Mouse (Mus musculus) splenic B cell, adult 2 months (primary cell): ENCODE measurements around the gene Zfp961.
"Not testable (repeated sequence)": the region's sequence is repeated elsewhere in the genome, so short reads cannot be mapped to it uniquely, and the experiment has no call there.

Experiments
- DNase-seq: peaks from one replicate; pipeline ENCODE4 v3.0.0-alpha.2; 2011; ENCODE audit warnings: low read depth, low spot score
- H3K27me3 ChIP-seq: 2 replicates; pipeline ENCODE4 v1.6.1; 2012; ENCODE audit warnings: mild to moderate bottlenecking, low read length, moderate library complexity, mixed read lengths; ENCODE audit not compliant: control insufficient read depth, poor library complexity, insufficient read depth, severe bottlenecking
- H3K36me3 ChIP-seq: 2 replicates; pipeline ENCODE4 v1.6.1; 2012; ENCODE audit warnings: mild to moderate bottlenecking, low read length, moderate library complexity, mixed read lengths; ENCODE audit not compliant: control insufficient read depth, poor library complexity, insufficient read depth, severe bottlenecking

Zfp961 gene

GRCm38 (mm10) chr8:71950482-71951221 lies at the start of gene Zfp961:
Gene Zfp961 (plus strand): TSS chr8:71951038.
- H3K27me3 ChIP-seq, result no peaks in the 10 kb centered on the region
- DNase-seq, result peak; percentile 99
- no peaks in the 10 kb centered on the region for H3K36me3 ChIP-seq

- not testable (repeated sequence) for H3K27me3 ChIP-seq, DNase-seq, H3K36me3 ChIP-seq
Measured at GRCm38 (mm10) chr8:71903084-71903483, 47.8 kb upstream of the Zfp961 start.

- no peak for DNase-seq
- Histone ChIP-seq H3K27me3 (no peaks in the 10 kb centered on the region), H3K36me3 (no peaks in the 10 kb centered on the region)
Measured at GRCm38 (mm10) chr8:71906809-71907208, 44.0 kb upstream of the Zfp961 start.

GRCm38 (mm10) chr8:71907798-71908257 lies 43.0 kb upstream of the Zfp961 start:
- no peaks in the 10 kb centered on the region for H3K36me3 ChIP-seq
- DNase-seq, result no peak

GRCm38 (mm10) chr8:71908309-71909261 lies 42.3 kb upstream of the Zfp961 start, which contains the start of the genes Zfp882 and Zfp617:
Gene Zfp882 (plus strand): TSS chr8:71908608.
Gene Zfp617 (plus strand): TSS chr8:71908635.
- Histone ChIP-seq H3K36me3 (no peaks in the 10 kb centered on the region), H3K27me3 (no peaks in the 10 kb centered on the region)
- peak; percentile 81 for DNase-seq

More at GRCm38 (mm10) chr8:71907798-71908257, 43.0 kb upstream of the Zfp961 start:
- H3K27me3 ChIP-seq, result no peaks in the 10 kb centered on the region

GRCm38 (mm10) chr8:71912286-71912685 lies 38.6 kb upstream of the Zfp961 start:
- DNase-seq, result no peak
- Histone ChIP-seq H3K36me3 (peaks cover 5% of the 10 kb centered on the region), H3K27me3 (no peaks in the 10 kb centered on the region)

GRCm38 (mm10) chr8:71922567-71923401 lies 28.1 kb upstream of the Zfp961 start:
- H3K27me3 ChIP-seq, result no peaks in the 10 kb centered on the region
- no peaks in the 10 kb centered on the region for H3K36me3 ChIP-seq
- DNase-seq, result peak; percentile 93

GRCm38 (mm10) chr8:71925791-71926190 lies 25.0 kb upstream of the Zfp961 start:
- no peaks in the 10 kb centered on the region for H3K27me3 ChIP-seq
- no peak for DNase-seq
- H3K36me3 ChIP-seq, result no peaks in the 10 kb centered on the region; the same call in 1 of the 2 replicates

GRCm38 (mm10) chr8:71926551-71926950 lies 24.3 kb upstream of the Zfp961 start:
- no peaks in the 10 kb centered on the region for H3K27me3 ChIP-seq
- no peak for DNase-seq
- peaks cover 4% of the 10 kb centered on the region for H3K36me3 ChIP-seq

- DNase-seq, result no peak
Measured at GRCm38 (mm10) chr8:71927779-71928178, 23.1 kb upstream of the Zfp961 start.

GRCm38 (mm10) chr8:71938037-71938436 lies 12.8 kb upstream of the Zfp961 start:
- not testable (repeated sequence) for H3K36me3 ChIP-seq, DNase-seq, H3K27me3 ChIP-seq

More at GRCm38 (mm10) chr8:71927779-71928178, 23.1 kb upstream of the Zfp961 start:
- peaks cover 4% of the 10 kb centered on the region for H3K36me3 ChIP-seq
- H3K27me3 ChIP-seq, result no peaks in the 10 kb centered on the region

- peak; percentile 31 for DNase-seq
- no peaks in the 10 kb centered on the region for H3K27me3 ChIP-seq
- no peaks in the 10 kb centered on the region for H3K36me3 ChIP-seq
Measured at GRCm38 (mm10) chr8:71940293-71941208, 10.3 kb upstream of the Zfp961 start.

GRCm38 (mm10) chr8:71941776-71942175 lies 9.1 kb upstream of the Zfp961 start:
- Histone ChIP-seq H3K36me3 (no peaks in the 10 kb centered on the region), H3K27me3 (no peaks in the 10 kb centered on the region)
- DNase-seq, result no peak
